Mouse (Mus musculus) intestine, postnatal 0 days (tissue): Measurements from ENCODE around the gene Thbs4. TPM values are rescaled to one million over a fixed set of nuclear protein-coding genes. Genes with fewer than 3 reads are reported as not detected.

Experiments used
- ATAC-seq: fragments of 200-750 bp; cut with Nextera tagmentation; 2 replicates; pipeline ENCODE4 v1.8.0; 2017; ENCODE audit warnings: mild to moderate bottlenecking, moderate TSS enrichment, moderate library complexity
- H3K27ac ChIP-seq: fragments of 300-500 bp; sonication (generic); 2 replicates; pipeline ENCODE4 v1.5.1; 2014; ENCODE audit warnings: mild to moderate bottlenecking, low read depth, low read length, moderate library complexity
- H3K27me3 ChIP-seq: fragments of 300-500 bp; sonication (generic); replicated peaks from 2 replicates; pipeline ENCODE4 v1.6.1; 2014; ENCODE audit warnings: low read length, mixed read lengths; ENCODE audit not compliant: control insufficient read depth, insufficient read depth
- H3K36me3 ChIP-seq: fragments of 300-500 bp; sonication (generic); 2 replicates; pipeline ENCODE4 v1.6.1; 2014; ENCODE audit warnings: mild to moderate bottlenecking, moderate library complexity; ENCODE audit not compliant: control insufficient read depth, insufficient read depth
- H3K4me1 ChIP-seq: fragments of 300-500 bp; sonication (generic); replicated peaks from 2 replicates; pipeline ENCODE4 v1.6.1; 2014; ENCODE audit warnings: antibody characterized with exemption, low read length, mixed read lengths; ENCODE audit not compliant: control insufficient read depth, insufficient read depth
- H3K4me2 ChIP-seq: fragments of 300-500 bp; sonication (generic); replicated peaks from 2 replicates; pipeline ENCODE4 v1.6.1; 2014; ENCODE audit warnings: low read depth, mild to moderate bottlenecking, moderate library complexity
- H3K4me3 ChIP-seq: fragments of 300-500 bp; sonication (generic); 2 replicates; pipeline ENCODE4 v1.5.1; 2014; ENCODE audit warnings: low read depth, low read length
- H3K9ac ChIP-seq: fragments of 300-500 bp; sonication (generic); 2 replicates; pipeline ENCODE4 v1.6.1; 2014; ENCODE audit warnings: mild to moderate bottlenecking, low read depth, low read length
- H3K9me3 ChIP-seq: fragments of 300-500 bp; sonication (generic); 2 replicates; pipeline ENCODE4 v1.6.1; 2016; ENCODE audit warnings: mixed run types; ENCODE audit not compliant: control insufficient read depth
- CTCF ChIP-seq: sonication (generic); IDR thresholded peaks from 2 replicates; pipeline ENCODE4 v1.5.1; 2016; ENCODE audit warnings: low read depth, mild to moderate bottlenecking, control low read depth, antibody characterized with exemption, moderate library complexity
- WGBS: fragments of 180-500 bp; shearing (Covaris S2); extraction: QIAGEN DNeasy Blood & Tissue Kit; methylation state at CpG from one replicate; pipeline ENCODE4 v1.1.7; 2014; 5-methylcytosine and 5-hydroxymethylcytosine counted together
- polyA plus RNA-seq: library from polyadenylated mRNA; unstranded; fragments of >200 nt; fragmentation: Nextera tagmentation; extraction: Ambion mirVana; gene quantifications from 2 replicates; pipeline ENCODE4 v1.2.1, GENCODE M21; 2015

Thbs4 gene
- polyA plus RNA-seq, 1 experiment from 2014 or later: 7.1 TPM

DNA sequence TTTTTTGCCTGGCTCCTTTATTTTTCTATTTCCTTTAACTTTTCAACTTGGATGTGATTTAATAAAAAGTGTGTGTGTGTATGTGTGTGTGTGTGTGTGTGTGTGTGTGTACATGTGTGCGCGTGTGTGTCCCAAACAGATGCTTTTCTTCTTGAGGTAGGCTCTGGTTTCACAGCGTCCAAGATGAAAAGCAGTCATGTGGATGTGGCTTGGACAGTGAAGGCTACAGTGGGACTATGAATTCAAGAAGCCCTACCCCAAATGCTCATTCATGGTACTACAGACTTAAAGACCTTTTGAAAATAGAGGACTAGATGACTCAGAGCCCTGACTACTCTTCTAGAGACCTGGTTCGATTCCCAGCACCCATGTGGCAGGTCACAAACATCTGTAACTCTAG, 11.1 kb downstream of the Thbs4 start:
- Histone ChIP-seq H3K4me1 (no peaks in the 10 kb centered on the region), H3K27me3 (no peaks in the 10 kb centered on the region), H3K4me3 (no peak overlapping the region), H3K36me3 (no peaks in the 10 kb centered on the region), H3K9me3 (no peaks in the 10 kb centered on the region), H3K4me2 (no peak overlapping the region), H3K9ac (no peak overlapping the region), H3K27ac (no peak overlapping the region)
- WGBS: 96% methylated on average over 4 of the region's 4 CpGs
- TF ChIP-seq CTCF: no peak
- ATAC-seq: no peak

DNA sequence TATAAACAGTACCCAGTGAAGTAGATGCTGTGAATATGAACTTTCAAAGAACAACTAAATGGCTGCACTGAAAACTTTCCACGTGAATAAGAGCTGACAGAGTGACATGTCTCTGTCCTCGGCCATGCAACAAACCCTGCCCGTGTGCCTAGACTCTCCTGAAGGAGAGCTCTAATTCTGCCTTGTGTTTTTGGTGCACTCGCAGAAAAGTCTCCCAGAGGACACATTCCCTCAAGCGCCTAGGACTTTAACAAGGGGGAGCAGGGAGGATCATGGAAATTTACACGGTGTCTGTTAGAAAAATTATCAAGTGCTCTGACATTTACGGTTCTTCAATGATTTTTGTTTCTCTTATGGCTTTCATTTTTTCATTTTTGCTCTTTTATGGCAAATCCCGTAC, 13.7 kb downstream of the Thbs4 start:
- no peaks in the 10 kb centered on the region for H3K36me3 ChIP-seq
- H3K4me3 ChIP-seq: no peak overlapping the region
- WGBS: 62% methylated on average over 8 of the region's 8 CpGs
- H3K4me1 ChIP-seq: no peaks in the 10 kb centered on the region
- no peak overlapping the region for H3K27ac ChIP-seq
- no peaks in the 10 kb centered on the region for H3K9me3 ChIP-seq
- no peak overlapping the region for H3K4me2 ChIP-seq
- TF ChIP-seq CTCF: no peak
- H3K9ac ChIP-seq: no peak overlapping the region
- ATAC-seq: no peak
- no peaks in the 10 kb centered on the region for H3K27me3 ChIP-seq

DNA sequence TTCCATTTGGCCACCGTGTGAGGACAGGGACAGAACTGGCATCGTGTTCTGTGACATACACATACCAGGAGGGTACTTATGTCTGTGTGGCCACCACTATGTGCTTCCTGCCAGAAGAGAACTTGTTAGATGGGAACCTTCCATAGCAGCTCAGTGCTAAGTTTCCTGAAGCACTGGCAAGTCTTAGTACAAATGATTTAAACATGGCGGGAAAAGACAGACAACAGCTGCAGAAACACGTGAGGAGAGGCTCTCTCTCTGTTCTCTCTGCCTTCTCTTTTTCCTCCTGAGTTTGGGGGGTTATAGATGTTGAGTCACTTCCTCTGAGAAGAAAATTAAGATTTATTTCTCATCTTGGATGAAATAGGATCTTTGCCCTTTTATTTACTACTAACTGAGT, 14.5 kb downstream of the Thbs4 start:
- no peak overlapping the region for H3K27ac ChIP-seq
- whole genome bisulfite sequencing: 69% methylated on average over 4 of the region's 4 CpGs
- H3K9me3 ChIP-seq: no peaks in the 10 kb centered on the region
- no peaks in the 10 kb centered on the region for H3K4me1 ChIP-seq
- TF ChIP-seq CTCF: no peak
- no peak overlapping the region for H3K4me3 ChIP-seq
- no peak for ATAC-seq
- no peak overlapping the region for H3K4me2 ChIP-seq
- H3K27me3 ChIP-seq: no peaks in the 10 kb centered on the region
- H3K9ac ChIP-seq: no peak overlapping the region
- no peaks in the 10 kb centered on the region for H3K36me3 ChIP-seq

DNA sequence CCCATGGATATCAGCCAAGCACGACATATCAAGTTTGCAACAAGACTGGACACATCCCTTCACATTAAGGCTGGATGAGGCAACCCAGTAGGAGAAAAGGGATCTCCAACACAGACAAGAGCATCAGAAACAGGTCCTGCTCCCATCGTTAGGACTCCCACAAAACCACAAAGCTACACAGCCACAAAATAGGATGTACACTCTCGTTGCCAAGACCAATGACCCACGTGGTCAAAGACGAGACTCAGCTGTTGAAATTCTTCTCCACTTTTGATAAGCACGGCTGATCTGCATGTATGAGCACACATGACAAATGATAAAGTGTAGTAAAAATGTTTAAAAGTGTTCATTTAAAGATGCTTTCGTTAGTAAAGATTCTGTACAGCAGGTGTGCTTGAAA, 16.0 kb downstream of the Thbs4 start:
- Histone ChIP-seq H3K9ac (no peak overlapping the region), H3K9me3 (no peaks in the 10 kb centered on the region), H3K27ac (no peak overlapping the region), H3K4me2 (no peak overlapping the region), H3K27me3 (no peaks in the 10 kb centered on the region), H3K4me3 (no peak overlapping the region), H3K4me1 (no peaks in the 10 kb centered on the region), H3K36me3 (no peaks in the 10 kb centered on the region)
- 65% methylated on average over 7 of the region's 7 CpGs for WGBS
- no peak for TF ChIP-seq CTCF
- no peak for ATAC-seq

DNA sequence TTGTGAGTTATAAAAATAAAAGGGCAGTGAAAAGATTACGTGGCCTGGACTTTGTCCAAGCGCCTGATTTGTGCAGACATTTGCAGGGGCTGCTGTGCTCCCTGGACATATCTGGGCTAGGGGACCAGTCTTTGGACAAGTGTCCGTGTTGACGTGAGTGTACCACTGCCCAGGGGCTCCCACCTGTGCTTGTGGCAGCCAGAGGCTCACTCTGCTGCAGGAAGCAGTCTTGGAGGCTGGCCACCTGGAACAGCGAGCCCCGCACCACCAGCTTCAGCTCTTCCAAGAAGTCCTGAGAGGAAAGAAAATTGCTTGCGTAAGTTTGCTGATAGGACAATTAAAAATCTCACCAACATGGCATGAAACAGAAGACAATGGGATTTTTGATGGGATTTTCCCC, 18.7 kb downstream of the Thbs4 start:
- ATAC-seq: no peak
- 79% methylated on average over 7 of the region's 7 CpGs for WGBS
- Histone ChIP-seq H3K27me3 (no peaks in the 10 kb centered on the region), H3K36me3 (no peaks in the 10 kb centered on the region), H3K4me2 (no peak overlapping the region), H3K4me1 (no peaks in the 10 kb centered on the region), H3K9me3 (no peaks in the 10 kb centered on the region), H3K4me3 (no peak overlapping the region), H3K27ac (no peak overlapping the region), H3K9ac (no peak overlapping the region)
- no peak for TF ChIP-seq CTCF

DNA sequence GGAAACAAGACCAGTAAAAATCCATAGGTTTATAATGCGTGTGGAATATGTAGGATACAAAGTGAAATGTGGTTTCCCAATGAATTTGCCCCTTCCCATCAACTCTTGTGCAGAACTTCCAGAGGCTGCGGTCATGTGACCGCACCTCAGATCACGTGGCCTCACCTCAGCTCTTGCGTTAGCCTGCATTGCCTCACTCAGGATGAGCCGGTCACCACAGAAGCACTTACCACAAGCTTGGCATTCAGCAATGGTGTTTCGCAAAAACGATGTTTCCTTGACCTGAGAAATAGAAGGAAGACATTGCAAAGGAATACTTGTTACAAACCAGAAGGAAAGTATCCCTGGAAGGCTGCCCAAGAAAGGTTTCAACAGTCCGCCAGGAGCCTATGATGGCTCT, 19.7 kb downstream of the Thbs4 start:
- Histone ChIP-seq H3K4me3 (no peak overlapping the region), H3K4me1 (no peaks in the 10 kb centered on the region), H3K9me3 (no peaks in the 10 kb centered on the region), H3K9ac (no peak overlapping the region), H3K27ac (no peak overlapping the region), H3K4me2 (no peak overlapping the region), H3K36me3 (no peaks in the 10 kb centered on the region), H3K27me3 (no peaks in the 10 kb centered on the region)
- no peak for ATAC-seq
- WGBS: 91% methylated on average over 9 of the region's 9 CpGs
- no peak for TF ChIP-seq CTCF

DNA sequence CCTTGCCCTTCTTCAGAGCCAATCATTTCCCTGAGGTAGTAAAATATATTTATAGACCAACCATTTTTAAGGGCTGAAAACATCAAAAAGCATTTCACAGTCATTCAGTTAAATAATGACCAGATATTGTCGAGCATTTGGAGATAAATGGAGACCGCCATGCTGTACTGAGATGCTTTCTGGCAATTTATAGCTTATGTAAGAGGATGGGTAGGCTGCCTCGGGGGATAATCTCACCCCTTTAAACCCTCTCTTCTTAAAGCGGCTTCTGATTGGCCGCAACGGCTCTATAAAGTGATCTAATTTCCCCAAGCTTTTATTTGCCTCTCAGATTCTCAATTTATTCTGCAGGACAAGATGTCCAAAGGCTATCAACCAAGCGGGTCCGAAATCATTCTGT, 22.1 kb downstream of the Thbs4 start:
- ATAC-seq: no peak
- 74% methylated on average over 8 of the region's 8 CpGs for WGBS
- no peak overlapping the region for H3K27ac ChIP-seq
- TF ChIP-seq CTCF: no peak
- H3K9me3 ChIP-seq: no peaks in the 10 kb centered on the region
- H3K4me1 ChIP-seq: no peaks in the 10 kb centered on the region
- no peak overlapping the region for H3K4me3 ChIP-seq
- no peak overlapping the region for H3K4me2 ChIP-seq
- H3K27me3 ChIP-seq: no peaks in the 10 kb centered on the region
- H3K36me3 ChIP-seq: no peaks in the 10 kb centered on the region
- H3K9ac ChIP-seq: no peak overlapping the region
